Mouse (Mus musculus) limb, embryonic 14.5 days (tissue): ENCODE results near the gene Rpl15. TPM values are rescaled to one million over a fixed set of nuclear protein-coding genes. Genes with fewer than 3 reads are reported as not detected.
"Not testable (repeated sequence)": the region's sequence is repeated elsewhere in the genome, so short reads cannot be mapped to it uniquely, and the experiment has no call there.

Source experiments
- ATAC-seq: fragments of 200-750 bp; cut with Nextera tagmentation; 2 replicates; pipeline ENCODE4 v1.8.0; 2017; ENCODE audit warnings: low read depth, moderate number of reproducible peaks, moderate TSS enrichment; ENCODE audit not compliant: low FRiP score
- DNase-seq: peaks from one replicate; pipeline ENCODE4 v3.0.0-alpha.2; 2015; ENCODE audit warnings: low spot score
- H3K27ac ChIP-seq: fragments of 300-500 bp; sonication (generic); replicated peaks from 2 replicates; pipeline ENCODE4 v1.5.1; 2014; ENCODE audit warnings: low read depth, mild to moderate bottlenecking, low read length, moderate library complexity, mixed read lengths
- H3K27me3 ChIP-seq: fragments of 300-500 bp; sonication (generic); 2 replicates; pipeline ENCODE4 v1.6.1; 2014; ENCODE audit warnings: low read length, mixed read lengths; ENCODE audit not compliant: control insufficient read depth, insufficient read depth
- H3K36me3 ChIP-seq: fragments of 300-500 bp; sonication (generic); 2 replicates; pipeline ENCODE4 v1.6.1; 2014; ENCODE audit warnings: mild to moderate bottlenecking, low read length, moderate library complexity, mixed read lengths; ENCODE audit not compliant: control insufficient read depth, insufficient read depth
- H3K4me1 ChIP-seq: fragments of 300-500 bp; sonication (generic); 2 replicates; pipeline ENCODE4 v1.6.1; 2014; ENCODE audit warnings: antibody characterized with exemption, low read length, mixed read lengths; ENCODE audit not compliant: control insufficient read depth, insufficient read depth
- H3K4me2 ChIP-seq: fragments of 300-500 bp; sonication (generic); replicated peaks from 2 replicates; pipeline ENCODE4 v1.6.1; 2014; ENCODE audit warnings: low read depth, mild to moderate bottlenecking, low read length, moderate library complexity; ENCODE audit not compliant: severe bottlenecking
- H3K4me3 ChIP-seq: fragments of 300-500 bp; sonication (generic); replicated peaks from 2 replicates; pipeline ENCODE4 v1.5.1; 2014; ENCODE audit warnings: low read length
- H3K9ac ChIP-seq: fragments of 300-500 bp; sonication (generic); 2 replicates; pipeline ENCODE4 v1.6.1; 2014; ENCODE audit warnings: mild to moderate bottlenecking, low read depth, low read length, moderate library complexity; ENCODE audit not compliant: severe bottlenecking
- H3K9me3 ChIP-seq: fragments of 300-500 bp; sonication (generic); 2 replicates; pipeline ENCODE4 v1.6.1; 2016; ENCODE audit warnings: low read length; ENCODE audit not compliant: control insufficient read depth
- POLR2A ChIP-seq: fragments of 200-500 bp; IDR thresholded peaks from 2 replicates; pipeline ENCODE4 v1.8.0; 2012; ENCODE audit warnings: inconsistent platforms, mild to moderate bottlenecking, moderate library complexity, borderline replicate concordance; ENCODE audit not compliant: insufficient read depth, insufficient read length; ENCODE audit errors: extremely low read depth
- WGBS: fragments of 180-500 bp; shearing (Covaris S2); extraction: QIAGEN DNeasy Blood & Tissue Kit; methylation state at CpG from one replicate; pipeline ENCODE4 v1.1.7; 2014; 5-methylcytosine and 5-hydroxymethylcytosine counted together
- polyA plus RNA-seq, 2 experiments: library from polyadenylated mRNA; depleted of rRNA in 1 of 2; stranded (reverse) in 1 of 2; unstranded in 1 of 2; fragments of >200 nt; fragmentation: Nextera tagmentation in 1 of 2; extraction: Ambion mirVana in 1 of 2; gene quantifications; 2 replicates each; pipeline versions ENCODE4 v1.2.1 to v1.2.3; 2012 to 2014

The Rpl15 gene
- polyA plus RNA-seq, 2 experiments: 499 to 1,239 TPM

- peak overlapping the region; percentile 76; the same call in 1 of the 2 replicates for H3K9ac ChIP-seq
- 5% methylated on average over 7 of the region's 7 CpGs for WGBS
- peaks cover 6% of the 10 kb centered on the region for H3K4me1 ChIP-seq
- no peaks in the 10 kb centered on the region for H3K9me3 ChIP-seq
- H3K36me3 ChIP-seq: peaks cover 26% of the 10 kb centered on the region
- H3K4me2 ChIP-seq: peak overlapping the region; percentile 60
- DNase-seq: no peak
- TF ChIP-seq POLR2A: no peak
- no peaks in the 10 kb centered on the region for H3K27me3 ChIP-seq
- H3K4me3 ChIP-seq: peak overlapping the region; percentile 92
- ATAC-seq: no peak
- H3K27ac ChIP-seq: no peak overlapping the region; the same call in 1 of the 2 replicates
Observed at GRCm38 (mm10) chr14:18271666-18272065, 475 bp upstream of the Rpl15 start.

DNA sequence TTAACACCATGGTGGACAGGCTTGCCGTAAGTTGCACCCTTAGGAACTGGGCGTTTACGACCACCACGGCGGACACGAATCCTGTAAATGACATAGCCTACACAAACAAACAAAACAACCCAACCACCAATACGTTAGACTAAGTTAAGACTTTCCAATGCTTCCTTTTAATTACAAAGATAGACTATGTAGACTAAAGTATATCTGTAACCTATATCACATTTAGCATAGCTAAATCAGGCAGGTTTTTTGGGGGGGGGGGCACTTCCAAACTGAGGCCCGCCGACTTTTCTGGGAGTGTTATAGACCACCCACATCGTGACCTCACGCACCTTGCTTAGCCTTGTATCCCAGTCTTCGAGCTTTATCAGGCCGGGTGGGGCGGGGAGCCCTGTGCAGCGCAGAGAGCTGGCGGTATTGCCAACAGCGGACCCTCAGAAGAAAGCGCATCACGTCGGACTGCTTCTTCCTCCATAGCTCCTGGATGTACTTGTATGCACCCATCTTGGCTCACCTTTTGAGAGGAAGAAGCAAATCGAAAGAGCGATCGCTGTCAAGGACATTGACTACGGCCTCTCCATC lies 1.2 kb downstream of the Rpl15 start:
- Histone ChIP-seq H3K9ac (peak overlapping the region; percentile 99), H3K4me3 (peak overlapping the region; percentile 92), H3K36me3 (peaks cover 29% of the 10 kb centered on the region), H3K4me2 (peak overlapping the region; percentile 76), H3K27ac (peak overlapping the region; percentile 86)
- peak; percentile 23 for DNase-seq
- WGBS: 0% methylated on average over 15 of the region's 24 CpGs
- ATAC-seq, H3K9me3 ChIP-seq, H3K27me3 ChIP-seq, H3K4me1 ChIP-seq: not testable (repeated sequence)

GRCm38 (mm10) chr14:18263427-18263826 lies 7.8 kb downstream of the Rpl15 start:
- no peak overlapping the region for H3K9ac ChIP-seq
- no peak for TF ChIP-seq POLR2A
- no peak overlapping the region for H3K4me2 ChIP-seq
- peak; percentile 68 for DNase-seq
- no peak overlapping the region for H3K4me3 ChIP-seq
- peak; percentile 74 for ATAC-seq
- 0 out of 2 replicates have a peak, but pooled peaks cover 4% of the 10 kb centered on the region for H3K9me3 ChIP-seq
- H3K27me3 ChIP-seq: no peaks in the 10 kb centered on the region
- H3K4me1 ChIP-seq: peaks cover 7% of the 10 kb centered on the region; the same call in 1 of the 2 replicates
- 31% methylated on average over 4 of the region's 4 CpGs for WGBS
- peaks cover 19% of the 10 kb centered on the region for H3K36me3 ChIP-seq
- no peak overlapping the region; the same call in 1 of the 2 replicates for H3K27ac ChIP-seq

DNA sequence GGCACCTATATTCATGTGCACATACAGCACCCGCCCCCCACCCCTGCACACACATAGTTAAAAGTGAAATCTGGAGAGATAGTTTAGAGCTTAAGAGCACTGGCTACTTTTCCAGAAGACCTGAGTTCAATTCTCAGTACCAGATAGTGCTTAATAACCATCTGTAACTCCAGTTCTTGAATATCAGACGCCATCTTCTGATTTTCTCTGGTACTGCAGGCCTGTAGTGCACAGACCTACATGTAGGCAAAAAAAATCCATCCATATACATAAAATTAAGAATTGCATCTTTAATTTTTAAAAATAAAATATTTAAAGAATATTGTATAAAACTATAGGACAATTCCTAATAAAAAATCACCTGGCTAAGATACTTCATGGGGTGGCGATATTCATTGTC lies 10.0 kb downstream of the Rpl15 start:
- H3K9ac ChIP-seq: no peak overlapping the region
- WGBS: 86% methylated on average over 3 of the region's 3 CpGs

GRCm38 (mm10) chr14:18242638-18243130 lies 28.5 kb downstream of the Rpl15 start:
- no peak for ATAC-seq
- DNase-seq: no peak
- Histone ChIP-seq H3K27me3 (no peaks in the 10 kb centered on the region), H3K4me3 (no peak overlapping the region), H3K4me2 (no peak overlapping the region), H3K9me3 (no peaks in the 10 kb centered on the region), H3K36me3 (no peaks in the 10 kb centered on the region), H3K27ac (no peak overlapping the region), H3K9ac (no peak overlapping the region), H3K4me1 (no peaks in the 10 kb centered on the region)
- TF ChIP-seq POLR2A: no peak
- WGBS: 84% methylated on average over 21 of the region's 21 CpGs

More for the DNA sequence above, 10.0 kb downstream of the Rpl15 start:
- Histone ChIP-seq H3K4me1 (peaks cover 7% of the 10 kb centered on the region; the same call in 1 of the 2 replicates), H3K27me3 (no peaks in the 10 kb centered on the region), H3K4me3 (no peak overlapping the region), H3K4me2 (no peak overlapping the region), H3K27ac (no peak overlapping the region), H3K36me3 (no peaks in the 10 kb centered on the region; the same call in 1 of the 2 replicates), H3K9me3 (0 out of 2 replicates have a peak, but pooled peaks cover 4% of the 10 kb centered on the region)
- DNase-seq (no peak), ATAC-seq (no peak)
- TF ChIP-seq POLR2A: no peak
